Mouse (Mus musculus) embryonic fibroblast, embryonic 13.5 days (primary cell): ENCODE results near the gene Gas6.

Experiments used
- CTCF ChIP-seq: IDR thresholded peaks from 2 replicates; pipeline ENCODE4 v1.5.1; 2011; ENCODE audit warnings: mild to moderate bottlenecking, control low read depth, low read length, moderate library complexity, borderline replicate concordance; ENCODE audit not compliant: insufficient read depth
- POLR2A ChIP-seq: IDR thresholded peaks from 2 replicates; pipeline ENCODE4 v1.6.1; 2011; ENCODE audit warnings: low read depth, mild to moderate bottlenecking, control low read depth, low read length, moderate library complexity

GRCm38 (mm10) chr8:13466989-13467388, 27.3 kb downstream of the Gas6 start:
- peak; percentile 38; the same call in 1 of the 2 replicates for TF ChIP-seq CTCF
- no peak for TF ChIP-seq POLR2A
